Mouse (Mus musculus) kidney, adult 2 months (tissue): ENCODE results near the gene Actn2. TPM values are rescaled to one million over a fixed set of nuclear protein-coding genes. Genes with fewer than 3 reads are reported as not detected.

ENCODE experiments used
- DNase-seq: peaks from one replicate; pipeline ENCODE4 v3.0.0; 2021
- H3K27ac ChIP-seq: fragments of 200-500 bp; 2 replicates; pipeline ENCODE4 v1.5.1; 2012; ENCODE audit warnings: low read depth, low read length, control low read depth, inconsistent platforms; ENCODE audit not compliant: insufficient read depth
- H3K27me3 ChIP-seq: fragments of 200-500 bp; replicated peaks from 2 replicates; pipeline ENCODE4 v1.6.1; 2012; ENCODE audit warnings: mild to moderate bottlenecking, moderate library complexity, low read length, inconsistent platforms; ENCODE audit not compliant: control insufficient read depth, insufficient read depth
- H3K36me3 ChIP-seq: fragments of 200-500 bp; 2 replicates; pipeline ENCODE4 v1.6.1; 2012; ENCODE audit warnings: mild to moderate bottlenecking, moderate library complexity, low read length, inconsistent platforms; ENCODE audit not compliant: control insufficient read depth, insufficient read depth
- H3K4me1 ChIP-seq: fragments of 200-500 bp; 2 replicates; pipeline ENCODE4 v1.6.1; 2011; ENCODE audit warnings: low read length; ENCODE audit not compliant: control insufficient read depth, insufficient read depth
- H3K4me3 ChIP-seq: fragments of 200-500 bp; 2 replicates; pipeline ENCODE4 v1.5.1; 2011; ENCODE audit warnings: mild to moderate bottlenecking, low read depth, low read length, control low read depth; ENCODE audit not compliant: insufficient read depth
- CTCF ChIP-seq: fragments of 200-500 bp; conservative IDR thresholded peaks from 2 replicates; pipeline ENCODE4 v1.5.1; 2011; ENCODE audit warnings: low read depth, mild to moderate bottlenecking, control low read depth, low read length, moderate library complexity, mixed read lengths; ENCODE audit not compliant: insufficient read depth, insufficient read length
- POLR2A ChIP-seq: fragments of 200-500 bp; IDR thresholded peaks from one replicate; pipeline ENCODE4 v1.6.1; 2011; ENCODE audit warnings: low read depth, low read length, control low read depth
- WGBS: fragments of 180-500 bp; shearing (Covaris S2); methylation state at CpG from one replicate; pipeline ENCODE4 v1.1.7; 2018; 5-methylcytosine and 5-hydroxymethylcytosine counted together
- polyA plus RNA-seq: library from polyadenylated mRNA; depleted of rRNA; stranded (reverse); fragments of >200 nt; gene quantifications from 2 replicates; pipeline ENCODE4 v1.2.3, GENCODE M21; 2012

Gene Actn2
- polyA plus RNA-seq, 1 experiment, result 25.0 TPM

- no peak overlapping the region for H3K4me3 ChIP-seq
- no peaks in the 10 kb centered on the region for H3K27me3 ChIP-seq
- H3K36me3 ChIP-seq, result no peaks in the 10 kb centered on the region
- DNase-seq, result peak; percentile 28
- H3K4me1 ChIP-seq, result no peaks in the 10 kb centered on the region
- no peak overlapping the region for H3K27ac ChIP-seq
- TF ChIP-seq CTCF (no peak), POLR2A (no peak)
- WGBS, result 35% methylated on average over 6 of the region's 6 CpGs
These were observed 65.8 kb downstream of the Actn2 start for GRCm38 (mm10) chr13:12274721-12275120.

DNA sequence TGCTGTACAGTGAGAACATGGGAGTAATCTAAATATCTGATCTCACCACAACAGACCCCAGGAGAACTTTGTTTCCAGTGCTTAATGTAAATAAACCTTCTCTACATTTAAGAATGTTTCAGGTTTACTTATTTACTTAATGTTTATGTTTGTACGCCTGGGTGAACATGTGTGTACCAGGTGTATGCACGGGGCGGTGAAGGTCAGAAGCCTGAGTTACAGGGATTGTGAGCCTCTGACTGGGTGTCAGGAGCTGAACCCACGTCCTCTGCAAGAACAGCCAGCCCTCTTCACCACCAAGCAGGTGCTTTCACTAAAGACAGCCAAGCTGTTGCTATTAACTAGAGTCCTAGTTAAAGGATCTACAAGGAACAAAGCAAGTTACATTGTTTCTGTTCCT lies 66.3 kb downstream of the Actn2 start:
- TF ChIP-seq CTCF, result no peak
- no peak for TF ChIP-seq POLR2A
- 63% methylated on average over 4 of the region's 4 CpGs for WGBS
- Histone ChIP-seq H3K27ac (no peak overlapping the region), H3K4me3 (no peak overlapping the region), H3K4me1 (no peaks in the 10 kb centered on the region), H3K36me3 (no peaks in the 10 kb centered on the region), H3K27me3 (no peaks in the 10 kb centered on the region)
- DNase-seq, result no peak

GRCm38 (mm10) chr13:12272953-12273352 lies 67.6 kb downstream of the Actn2 start:
- WGBS, result 60% methylated on average over 3 of the region's 3 CpGs
- Histone ChIP-seq H3K27ac (no peak overlapping the region), H3K4me3 (no peak overlapping the region), H3K36me3 (no peaks in the 10 kb centered on the region), H3K4me1 (no peaks in the 10 kb centered on the region), H3K27me3 (no peaks in the 10 kb centered on the region)
- peak; percentile 57 for DNase-seq
- TF ChIP-seq CTCF, result peak; percentile 47
- no peak for TF ChIP-seq POLR2A

DNA sequence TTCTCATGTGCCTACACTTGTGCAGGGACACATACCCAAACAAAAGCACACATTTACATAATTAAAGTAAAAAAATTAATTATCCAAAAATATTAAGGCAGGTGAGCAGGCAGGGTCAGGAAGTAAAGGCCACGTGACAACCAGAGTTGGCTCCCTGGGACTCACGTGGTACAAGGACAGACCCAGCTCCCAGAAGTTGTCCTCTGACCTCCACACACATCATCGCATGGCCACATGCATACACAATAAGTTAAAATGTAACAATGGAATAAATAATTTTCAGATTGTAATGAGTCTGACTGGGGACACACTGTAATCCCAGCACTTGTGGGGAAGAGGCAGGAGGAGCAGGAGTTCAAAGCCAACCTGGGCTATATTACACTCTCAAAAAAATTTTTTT lies 72.6 kb downstream of the Actn2 start:
- Histone ChIP-seq H3K27me3 (no peaks in the 10 kb centered on the region), H3K4me3 (no peak overlapping the region), H3K4me1 (no peaks in the 10 kb centered on the region; the same call in 1 of the 2 replicates), H3K36me3 (no peaks in the 10 kb centered on the region), H3K27ac (no peak overlapping the region)
- WGBS, result 42% methylated on average over 3 of the region's 3 CpGs
- peak; percentile 76 for DNase-seq
- no peak for TF ChIP-seq CTCF
- no peak for TF ChIP-seq POLR2A

GRCm38 (mm10) chr13:12267097-12267496 lies 73.5 kb downstream of the Actn2 start:
- no peaks in the 10 kb centered on the region for H3K27me3 ChIP-seq
- no peaks in the 10 kb centered on the region for H3K36me3 ChIP-seq
- no peak overlapping the region for H3K27ac ChIP-seq
- 36% methylated on average over 3 of the region's 3 CpGs for WGBS
- TF ChIP-seq POLR2A (no peak), CTCF (peak; percentile 61)
- no peaks in the 10 kb centered on the region; the same call in 1 of the 2 replicates for H3K4me1 ChIP-seq
- peak; percentile 60 for DNase-seq
- H3K4me3 ChIP-seq, result no peak overlapping the region

DNA sequence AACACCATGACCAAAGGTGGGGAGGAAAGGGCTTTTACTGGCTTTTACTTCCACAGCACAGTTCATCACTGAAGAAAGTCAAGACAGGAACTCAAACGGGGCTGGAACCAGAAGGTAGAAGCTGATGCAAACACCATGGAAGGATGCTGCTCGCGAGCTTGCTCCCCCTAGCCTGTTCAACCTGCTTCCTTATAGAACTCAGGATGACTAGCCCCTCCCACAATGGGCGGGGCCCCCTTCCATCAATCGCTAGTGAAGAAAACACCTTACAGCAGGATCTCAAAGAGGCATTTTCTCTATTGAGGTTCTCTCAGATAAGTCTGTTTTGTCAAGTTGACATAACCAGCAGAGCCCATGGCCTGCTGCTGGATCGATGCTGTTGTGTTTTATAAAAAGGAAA lies 76.6 kb downstream of the Actn2 start:
- Histone ChIP-seq H3K27ac (no peak overlapping the region), H3K4me3 (no peak overlapping the region), H3K27me3 (no peaks in the 10 kb centered on the region), H3K4me1 (no peaks in the 10 kb centered on the region; the same call in 1 of the 2 replicates), H3K36me3 (no peaks in the 10 kb centered on the region)
- no peak for DNase-seq
- 79% methylated on average over 6 of the region's 6 CpGs for WGBS
- no peak for TF ChIP-seq CTCF
- TF ChIP-seq POLR2A, result no peak

DNA sequence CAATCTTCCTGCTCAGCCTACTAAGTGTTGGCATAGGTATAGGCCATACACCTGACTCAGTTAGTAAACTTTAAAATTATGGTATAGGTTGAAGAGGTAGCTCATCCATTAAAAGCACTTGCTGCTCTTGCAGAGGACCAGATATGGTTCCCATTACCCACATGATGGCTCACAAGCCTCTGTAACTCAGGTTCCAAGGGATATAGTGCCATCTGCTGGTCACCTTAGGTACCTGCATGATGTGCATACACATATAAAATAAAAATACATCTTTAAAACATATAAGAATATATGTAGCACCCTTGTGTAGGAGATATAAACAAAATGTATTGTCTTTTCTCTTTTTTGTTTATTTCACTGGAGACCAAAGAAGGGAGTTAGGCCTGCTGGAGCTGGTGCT lies 79.1 kb downstream of the Actn2 start:
- Histone ChIP-seq H3K4me1 (peaks cover 3% of the 10 kb centered on the region; the same call in 1 of the 2 replicates), H3K36me3 (no peaks in the 10 kb centered on the region), H3K4me3 (no peak overlapping the region), H3K27me3 (no peaks in the 10 kb centered on the region), H3K27ac (no peak overlapping the region)
- TF ChIP-seq CTCF (peak; percentile 19; the same call in 1 of the 2 replicates), POLR2A (no peak)
- DNase-seq, result no peak
